Mouse (Mus musculus) kidney, embryonic 16.5 days (tissue): Measurements from ENCODE around the gene Timm44. TPM values are rescaled to one million over a fixed set of nuclear protein-coding genes. Genes with fewer than 3 reads are reported as not detected.

ENCODE experiments used
- ATAC-seq: fragments of 200-750 bp; cut with Nextera tagmentation; 2 replicates; pipeline ENCODE4 v1.8.0; 2017; ENCODE audit warnings: moderate TSS enrichment; ENCODE audit not compliant: low FRiP score, low TSS enrichment
- H3K27ac ChIP-seq: fragments of 300-500 bp; sonication (generic); 2 replicates; pipeline ENCODE4 v1.5.1; 2014; ENCODE audit warnings: low read length
- H3K27me3 ChIP-seq: fragments of 300-500 bp; sonication (generic); 2 replicates; pipeline ENCODE4 v1.6.1; 2014; ENCODE audit warnings: low read length, control low read depth, mixed read lengths; ENCODE audit not compliant: insufficient read depth
- H3K36me3 ChIP-seq: fragments of 300-500 bp; sonication (generic); 2 replicates; pipeline ENCODE4 v1.6.1; 2014; ENCODE audit warnings: low read length, control low read depth, mixed read lengths; ENCODE audit not compliant: insufficient read depth
- H3K4me1 ChIP-seq: fragments of 300-500 bp; sonication (generic); 2 replicates; pipeline ENCODE4 v1.6.1; 2014; ENCODE audit warnings: low read length, control low read depth, mixed read lengths; ENCODE audit not compliant: insufficient read depth
- H3K4me2 ChIP-seq: fragments of 300-500 bp; sonication (generic); replicated peaks from 2 replicates; pipeline ENCODE4 v1.6.1; 2014; ENCODE audit warnings: low read depth, low read length
- H3K4me3 ChIP-seq: fragments of 300-500 bp; sonication (generic); 2 replicates; pipeline ENCODE4 v1.5.1; 2014; ENCODE audit warnings: mild to moderate bottlenecking, low read length
- H3K9ac ChIP-seq: fragments of 300-500 bp; sonication (generic); replicated peaks from 2 replicates; pipeline ENCODE4 v1.6.1; 2014; ENCODE audit warnings: low read length
- H3K9me3 ChIP-seq: fragments of 300-500 bp; sonication (generic); 2 replicates; pipeline ENCODE4 v1.6.1; 2016; ENCODE audit warnings: low read length, control low read depth
- WGBS: fragments of 180-500 bp; shearing (Covaris S2); extraction: QIAGEN DNeasy Blood & Tissue Kit; methylation state at CpG from one replicate; pipeline ENCODE4 v1.1.7; 2014; 5-methylcytosine and 5-hydroxymethylcytosine counted together
- polyA plus RNA-seq: library from polyadenylated mRNA; unstranded; fragments of >200 nt; fragmentation: Nextera tagmentation; extraction: Ambion mirVana; gene quantifications from 2 replicates; pipeline ENCODE4 v1.2.1, GENCODE M21; 2015

Gene Timm44
- 76.8 and 86.1 TPM in 2 replicates for polyA plus RNA-seq

- ATAC-seq, result peak; percentile 96
- peak within 1 kb of the TSS; percentile 94 for H3K4me3 ChIP-seq
- no peaks in the 10 kb centered on the region for H3K27me3 ChIP-seq
- H3K9me3 ChIP-seq, result no peaks in the 10 kb centered on the region
- peak within 1 kb of the TSS; percentile 76 for H3K27ac ChIP-seq
- H3K9ac ChIP-seq, result peak within 1 kb of the TSS; percentile 89
- peaks cover 8% of the 10 kb centered on the region for H3K4me1 ChIP-seq
- under 1% methylated on average over 39 of the region's 39 CpGs for whole genome bisulfite sequencing
- peaks cover 18% of the 10 kb centered on the region for H3K36me3 ChIP-seq
- peak within 1 kb of the TSS; percentile 76 for H3K4me2 ChIP-seq
Measured at GRCm38 (mm10) chr8:4275275-4276110, at the start of gene Timm44. Gene Timm44, minus strand, starts transcription at chr8:4275913.

DNA sequence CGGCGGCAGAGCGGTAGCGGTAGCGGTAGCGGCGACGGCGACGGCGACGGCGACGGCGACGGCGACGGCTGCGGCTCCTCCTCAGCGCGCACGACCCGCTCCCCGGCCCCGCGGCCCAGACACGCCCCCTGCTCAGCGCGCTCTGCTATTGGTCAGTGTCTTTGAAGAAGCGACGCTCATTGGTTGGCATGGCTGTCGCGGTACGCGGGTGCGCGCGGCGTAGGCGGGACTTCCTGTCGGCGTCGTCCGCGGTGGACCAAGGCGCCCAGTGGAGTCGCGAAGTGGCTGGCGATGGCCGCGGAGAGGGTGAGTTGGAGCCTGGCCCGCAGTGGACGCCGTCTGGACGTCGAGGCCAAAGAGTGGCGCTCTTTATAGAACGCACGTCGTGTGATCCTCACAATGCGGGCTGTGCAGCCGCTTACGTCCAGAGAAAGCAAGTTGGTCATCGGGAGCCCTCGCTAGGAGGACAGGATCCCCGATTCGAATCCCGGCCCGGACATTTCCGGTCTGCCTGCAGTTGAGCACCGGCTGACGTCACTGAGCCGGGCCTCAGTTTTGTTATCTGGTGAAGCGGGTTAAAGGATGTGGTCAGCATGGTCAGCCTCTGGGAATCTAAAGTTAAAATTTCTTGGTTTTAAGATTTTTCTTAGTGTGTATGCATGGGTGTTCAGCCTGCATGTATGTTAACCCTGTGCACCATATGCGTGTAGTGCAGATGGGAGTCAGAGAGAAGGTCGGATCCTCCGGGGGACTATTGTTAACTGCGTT, 49.5 kb upstream of the Timm44 start, which contains the start of the genes Ccl25 and Elavl1:
TSS of gene Ccl25 (plus strand) at position 228 of the 768 bp plus-strand sequence.
TSS of gene Elavl1 (minus strand) at position 431 of the 768 bp plus-strand sequence.
- Histone ChIP-seq H3K9ac (peak within 1 kb of the TSS; percentile 99), H3K36me3 (peaks cover 30% of the 10 kb centered on the region), H3K4me1 (peaks cover 28% of the 10 kb centered on the region), H3K4me3 (peak within 1 kb of the TSS; percentile 94), H3K27me3 (no peaks in the 10 kb centered on the region), H3K4me2 (peak within 1 kb of the TSS; percentile 81), H3K27ac (peak within 1 kb of the TSS; percentile 90), H3K9me3 (no peaks in the 10 kb centered on the region)
- peak; percentile 98 for ATAC-seq
- WGBS, result under 1% methylated on average over 77 of the region's 78 CpGs

GRCm38 (mm10) chr8:4324525-4324924, 48.8 kb upstream of the Timm44 start:
- Histone ChIP-seq H3K4me3 (peak overlapping the region; percentile 94), H3K9me3 (no peaks in the 10 kb centered on the region), H3K36me3 (peaks cover 28% of the 10 kb centered on the region), H3K27me3 (no peaks in the 10 kb centered on the region), H3K4me1 (peaks cover 35% of the 10 kb centered on the region), H3K4me2 (peak overlapping the region; percentile 81), H3K9ac (peak overlapping the region; percentile 99), H3K27ac (peak overlapping the region; percentile 90)
- under 1% methylated on average over 42 of the region's 42 CpGs for WGBS
- peak; percentile 82 for ATAC-seq

DNA sequence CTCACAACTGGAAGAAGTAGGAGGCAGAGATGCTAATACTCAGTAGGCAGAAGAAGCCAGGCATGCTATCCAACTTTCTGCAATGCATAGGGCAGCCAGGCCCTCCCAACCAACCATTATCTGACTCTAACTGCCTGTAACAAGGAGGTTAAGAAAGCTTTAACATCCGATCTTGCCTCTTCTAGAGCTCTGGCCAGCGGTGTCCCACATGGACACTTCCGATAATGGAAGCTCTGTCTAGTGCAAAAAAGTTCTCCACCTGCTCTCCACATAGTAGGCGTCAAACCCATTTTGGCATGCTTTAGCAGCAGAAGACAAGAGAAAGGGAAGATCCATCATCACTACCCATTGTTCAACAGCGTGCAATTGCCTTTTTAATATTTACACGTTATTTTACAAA, 48.2 kb upstream of the Timm44 start:
- no peak for ATAC-seq
- H3K4me3 ChIP-seq, result peak overlapping the region; percentile 94
- WGBS, result 2% methylated on average over 6 of the region's 6 CpGs
- H3K9me3 ChIP-seq, result no peaks in the 10 kb centered on the region
- H3K9ac ChIP-seq, result peak overlapping the region; percentile 99
- peaks cover 40% of the 10 kb centered on the region for H3K4me1 ChIP-seq
- H3K36me3 ChIP-seq, result peaks cover 23% of the 10 kb centered on the region
- no peaks in the 10 kb centered on the region for H3K27me3 ChIP-seq
- H3K27ac ChIP-seq, result peak overlapping the region; percentile 90; the same call in 1 of the 2 replicates
- H3K4me2 ChIP-seq, result peak overlapping the region; percentile 81

DNA sequence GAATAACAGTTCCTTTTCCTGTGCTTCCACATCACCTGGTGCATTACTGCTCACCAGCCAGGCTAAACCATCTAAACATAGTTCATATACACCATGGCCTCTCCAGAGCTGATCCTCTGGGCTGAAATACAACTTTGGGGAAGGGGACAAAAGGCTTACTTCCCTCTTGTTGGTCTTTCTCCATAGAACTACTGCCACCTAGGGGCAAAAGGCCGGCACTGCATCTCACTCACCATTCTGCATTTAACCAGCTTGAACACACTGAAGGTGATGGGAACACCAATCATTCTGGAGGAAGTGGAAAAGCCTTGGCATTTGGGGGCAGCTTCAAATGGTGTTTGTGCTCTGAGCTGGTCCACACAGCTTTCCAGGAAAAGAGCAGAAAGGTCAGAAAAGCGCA, 46.8 kb upstream of the Timm44 start:
- no peak overlapping the region for H3K4me3 ChIP-seq
- no peak for ATAC-seq
- no peak overlapping the region for H3K27ac ChIP-seq
- H3K9me3 ChIP-seq, result no peaks in the 10 kb centered on the region
- H3K9ac ChIP-seq, result no peak overlapping the region
- H3K4me1 ChIP-seq, result peaks cover 40% of the 10 kb centered on the region
- peaks cover 12% of the 10 kb centered on the region; the same call in 1 of the 2 replicates for H3K36me3 ChIP-seq
- H3K4me2 ChIP-seq, result no peak overlapping the region
- H3K27me3 ChIP-seq, result no peaks in the 10 kb centered on the region
- 27% methylated on average over 2 of the region's 2 CpGs for WGBS

GRCm38 (mm10) chr8:4321031-4321430, 45.3 kb upstream of the Timm44 start:
- ATAC-seq, result no peak
- peaks cover 39% of the 10 kb centered on the region for H3K4me1 ChIP-seq
- peaks cover 12% of the 10 kb centered on the region; the same call in 1 of the 2 replicates for H3K36me3 ChIP-seq
- no peak overlapping the region for H3K4me2 ChIP-seq
- no peaks in the 10 kb centered on the region for H3K9me3 ChIP-seq
- H3K4me3 ChIP-seq, result no peak overlapping the region
- H3K27ac ChIP-seq, result no peak overlapping the region
- 93% methylated on average over 2 of the region's 2 CpGs for WGBS
- H3K27me3 ChIP-seq, result no peaks in the 10 kb centered on the region
- H3K9ac ChIP-seq, result no peak overlapping the region

- H3K9ac ChIP-seq, result no peak overlapping the region
- peaks cover 34% of the 10 kb centered on the region for H3K4me1 ChIP-seq
- no peak overlapping the region for H3K4me2 ChIP-seq
- WGBS, result 78% methylated on average over 1 of the region's 1 CpGs
- H3K27ac ChIP-seq, result no peak overlapping the region
- H3K4me3 ChIP-seq, result no peak overlapping the region
- H3K9me3 ChIP-seq, result no peaks in the 10 kb centered on the region
- no peaks in the 10 kb centered on the region for H3K27me3 ChIP-seq
- ATAC-seq, result no peak
- H3K36me3 ChIP-seq, result peaks cover 12% of the 10 kb centered on the region; the same call in 1 of the 2 replicates
Measured at GRCm38 (mm10) chr8:4320404-4320803, 44.7 kb upstream of the Timm44 start.

DNA sequence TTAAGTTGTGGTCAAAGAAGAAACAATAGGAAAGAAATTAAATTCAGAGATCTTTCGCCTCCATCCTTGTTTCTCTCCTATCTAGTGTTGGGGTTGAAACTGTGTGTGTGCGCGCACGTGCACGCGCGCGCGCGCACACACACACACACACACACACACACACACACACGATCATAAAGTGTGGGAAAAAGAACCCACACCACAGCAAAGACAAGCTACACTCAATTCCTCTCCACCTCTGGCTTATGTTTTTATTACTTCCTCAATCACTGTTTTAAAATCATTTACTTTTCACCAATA, 43.8 kb upstream of the Timm44 start:
- Histone ChIP-seq H3K4me1 (peaks cover 34% of the 10 kb centered on the region), H3K4me3 (no peak overlapping the region), H3K4me2 (no peak overlapping the region), H3K9me3 (no peaks in the 10 kb centered on the region), H3K27me3 (no peaks in the 10 kb centered on the region), H3K27ac (no peak overlapping the region), H3K36me3 (peaks cover 12% of the 10 kb centered on the region; the same call in 1 of the 2 replicates), H3K9ac (no peak overlapping the region)
- 96% methylated on average over 11 of the region's 11 CpGs for WGBS
- no peak for ATAC-seq

GRCm38 (mm10) chr8:4318796-4319572, 43.3 kb upstream of the Timm44 start:
- Histone ChIP-seq H3K9me3 (no peaks in the 10 kb centered on the region), H3K27ac (no peak overlapping the region)
- ATAC-seq, result peak; percentile 33; the same call in 1 of the 2 replicates

More at GRCm38 (mm10) chr8:4318796-4319572, 43.3 kb upstream of the Timm44 start:
- Histone ChIP-seq H3K27me3 (no peaks in the 10 kb centered on the region), H3K4me3 (no peak overlapping the region), H3K4me2 (no peak overlapping the region), H3K9ac (no peak overlapping the region), H3K36me3 (peaks cover 12% of the 10 kb centered on the region; the same call in 1 of the 2 replicates), H3K4me1 (peaks cover 34% of the 10 kb centered on the region)
- WGBS, result 70% methylated on average over 2 of the region's 2 CpGs
